Mouse (Mus musculus) embryonic stem cell, embryonic (primary cell): Measurements from ENCODE around the gene Ly9.

ENCODE experiments used
- CTCF ChIA-PET, 4 experiments: fragments of 300-600 bp in 2 of 4; fragments of 350-600 bp in 2 of 4; sonication (Branson Sonifier 250); formaldehyde crosslinking; loops; one replicate each; lab custom pipeline; 2022; ENCODE audit warnings: inconsistent platforms in 2 of 4; lab: Charles Lee
- POLR2A ChIA-PET, 4 experiments: fragments of 300-600 bp in 2 of 4; fragments of 350-600 bp in 2 of 4; sonication (Branson Sonifier 250); formaldehyde crosslinking; loops; one replicate each; lab custom pipeline; 2022; ENCODE audit warnings: antibody characterized with exemption in 4 of 4, inconsistent platforms in 1 of 4; lab: Charles Lee

Ly9 gene

GRCm38 (mm10) chr1:171613962-171614361 is 6.8 kb upstream of the Ly9 start:
- POLR2A ChIA-PET = no interaction called here
- CTCF ChIA-PET = interaction anchor here in 3 of 4 experiments (1.4 to 1.5 kb wide), 3 partner anchors 12 to 50 kb away, joined by 3 to 4 read pairs (median 4); no protein-coding TSS in a partner anchor

- POLR2A ChIA-PET = interaction anchor here in 2 of 4 experiments (0.6 to 1.2 kb wide), 9 partner anchors 41 to 163 kb away, joined by 3 to 9 read pairs (median 4); partner anchors contain the start of gene Alyref2 (in 1 of the 2)
Observed at GRCm38 (mm10) chr1:171610781-171611180, 3.6 kb upstream of the Ly9 start.

GRCm38 (mm10) chr1:171610026-171610425 is 2.8 kb upstream of the Ly9 start:
- CTCF ChIA-PET = interaction anchor here (0.6 to 4.5 kb wide), 27 partner anchors 11 to 715 kb away, joined by 3 to 85 read pairs (median 3); no protein-coding TSS in a partner anchor
- POLR2A ChIA-PET = interaction anchor here in 1 of 4 experiments (0.9 to 1.2 kb wide), 2 partner anchors 44 to 109 kb away, joined by 3 to 4 read pairs; no protein-coding TSS in a partner anchor

More at GRCm38 (mm10) chr1:171610781-171611180, 3.6 kb upstream of the Ly9 start:
- CTCF ChIA-PET = interaction anchor here (0.5 to 4.5 kb wide), 58 partner anchors 11 to 1007 kb away, joined by 3 to 85 read pairs (median 4); partner anchors contain the start of genes Cd244a (in 2 of the 4) and Alyref2 (in 1 of the 4)

- ChIA-PET POLR2A (interaction anchor here in 1 of 4 experiments (0.8 kb wide), 1 partner anchor 112 kb away, joined by 4 read pairs; no protein-coding TSS in a partner anchor), CTCF (no interaction called here)
Observed at GRCm38 (mm10) chr1:171606656-171607055, 554 bp downstream of the Ly9 start.

GRCm38 (mm10) chr1:171604686-171605085 is 2.5 kb downstream of the Ly9 start:
- POLR2A ChIA-PET = no interaction called here
- CTCF ChIA-PET = no interaction called here

GRCm38 (mm10) chr1:171584584-171584983 is 22.6 kb downstream of the Ly9 start:
- ChIA-PET CTCF (no interaction called here), POLR2A (no interaction called here)

GRCm38 (mm10) chr1:171577168-171577567 is 30.0 kb downstream of the Ly9 start:
- CTCF ChIA-PET = interaction anchor here in 2 of 4 experiments (1.1 to 5.5 kb wide), 3 partner anchors 12 to 13 kb away, joined by 3 to 45 read pairs (median 5); no protein-coding TSS in a partner anchor
- POLR2A ChIA-PET = interaction anchor here in 1 of 4 experiments (0.9 kb wide), 1 partner anchor 42 kb away, joined by 3 read pairs; the partner anchor contains the start of gene Itln1

- POLR2A ChIA-PET = interaction anchor here in 2 of 4 experiments (1.1 to 1.6 kb wide), 4 partner anchors 12 to 67 kb away, joined by 3 to 5 read pairs (median 4); no protein-coding TSS in a partner anchor
Observed at GRCm38 (mm10) chr1:171568436-171568835, 38.8 kb downstream of the Ly9 start.

GRCm38 (mm10) chr1:171566777-171567176 is 40.4 kb downstream of the Ly9 start:
- ChIA-PET POLR2A (interaction anchor here (0.6 to 6.5 kb wide), 6 partner anchors 62 to 328 kb away, joined by 3 to 68 read pairs (median 4); partner anchors contain the start of gene Alyref2 (in 4 of the 4)), CTCF (interaction anchor here in 3 of 4 experiments (0.7 to 8.4 kb wide), 17 partner anchors 9 to 1244 kb away, joined by 3 to 101 read pairs (median 11); partner anchors contain the start of genes Itln1 (in 2 of the 3), Alyref2 (in 1 of the 3) and Klhdc9 (in 1 of the 3))

More at GRCm38 (mm10) chr1:171568436-171568835, 38.8 kb downstream of the Ly9 start:
- CTCF ChIA-PET = interaction anchor here in 2 of 4 experiments (0.6 to 8.4 kb wide), 14 partner anchors 13 to 247 kb away, joined by 3 to 85 read pairs (median 3); no protein-coding TSS in a partner anchor

- POLR2A ChIA-PET = interaction anchor here in 3 of 4 experiments (0.6 to 6.5 kb wide), 7 partner anchors 45 to 327 kb away, joined by 3 to 68 read pairs (median 3); partner anchors contain the start of gene Alyref2 (in 3 of the 3)
- CTCF ChIA-PET = interaction anchor here in 3 of 4 experiments (0.6 to 8.4 kb wide), 31 partner anchors 10 to 710 kb away, joined by 3 to 101 read pairs (median 4); partner anchors contain the start of genes Itln1 (in 2 of the 3), Alyref2 (in 1 of the 3) and Klhdc9 (in 1 of the 3)
Observed at GRCm38 (mm10) chr1:171565888-171566287, 41.3 kb downstream of the Ly9 start.

GRCm38 (mm10) chr1:171564247-171564646 is 43.0 kb downstream of the Ly9 start:
- POLR2A ChIA-PET = interaction anchor here (0.9 to 6.5 kb wide), 10 partner anchors 10 to 203 kb away, joined by 3 to 68 read pairs (median 4); partner anchors contain the start of genes Alyref2 (in 2 of the 4), Itln1 (in 1 of the 4) and Klhdc9 (in 1 of the 4)
- CTCF ChIA-PET = interaction anchor here (0.6 to 8.4 kb wide), 92 partner anchors 8 to 1137 kb away, joined by 3 to 101 read pairs (median 4); partner anchors contain the start of genes Alyref2 (in 2 of the 4), Itln1 (in 2 of the 4), Klhdc9 (in 2 of the 4) and Tomm40l (in 1 of the 4)

GRCm38 (mm10) chr1:171563042-171563441 is 44.2 kb downstream of the Ly9 start:
- ChIA-PET CTCF (interaction anchor here in 3 of 4 experiments (0.6 to 8.4 kb wide), 10 partner anchors 8 to 241 kb away, joined by 3 to 101 read pairs (median 4); partner anchors contain the start of gene Itln1 (in 1 of the 3)), POLR2A (interaction anchor here in 2 of 4 experiments (1.1 to 6.5 kb wide), 3 partner anchors 12 to 60 kb away, joined by 3 to 68 read pairs (median 45); partner anchors contain the start of gene Alyref2 (in 2 of the 2))

GRCm38 (mm10) chr1:171561639-171562225 is 45.5 kb downstream of the Ly9 start:
- ChIA-PET POLR2A (interaction anchor here in 3 of 4 experiments (0.6 to 6.5 kb wide), 8 partner anchors 9 to 60 kb away, joined by 3 to 68 read pairs (median 4); partner anchors contain the start of gene Alyref2 (in 2 of the 3)), CTCF (interaction anchor here in 3 of 4 experiments (0.5 to 8.4 kb wide), 11 partner anchors 9 to 257 kb away, joined by 3 to 85 read pairs (median 4); partner anchors contain the start of gene Itln1 (in 2 of the 3))

- POLR2A ChIA-PET = interaction anchor here in 3 of 4 experiments (0.6 to 6.5 kb wide), 7 partner anchors 9 to 60 kb away, joined by 3 to 68 read pairs (median 4); partner anchors contain the start of gene Alyref2 (in 2 of the 3)
- CTCF ChIA-PET = interaction anchor here in 3 of 4 experiments (0.5 to 1.1 kb wide), 10 partner anchors 9 to 1140 kb away, joined by 3 to 5 read pairs (median 4); partner anchors contain the start of gene Itln1 (in 1 of the 3)
Observed at GRCm38 (mm10) chr1:171561200-171561599, 46.0 kb downstream of the Ly9 start.

- POLR2A ChIA-PET = interaction anchor here in 1 of 4 experiments (2.0 kb wide), 1 partner anchor 57 kb away, joined by 4 read pairs; the partner anchor contains the start of gene Alyref2
- CTCF ChIA-PET = interaction anchor here in 2 of 4 experiments (0.6 to 1.1 kb wide), 2 partner anchors 10 to 25 kb away, joined by 3 read pairs; partner anchors contain the start of gene Itln1 (in 1 of the 2)
Observed at GRCm38 (mm10) chr1:171560262-171560661, 46.9 kb downstream of the Ly9 start.

GRCm38 (mm10) chr1:171558898-171559297 is 48.3 kb downstream of the Ly9 start, which contains the start of gene Cd244a:
Gene Cd244a (plus strand): TSS chr1:171559193.
- CTCF ChIA-PET = interaction anchor here in 3 of 4 experiments (0.7 to 1.0 kb wide), 3 partner anchors 25 to 52 kb away, joined by 3 read pairs; no protein-coding TSS in a partner anchor
- POLR2A ChIA-PET = no interaction called here

GRCm38 (mm10) chr1:171558407-171558806 is 48.8 kb downstream of the Ly9 start:
- ChIA-PET POLR2A (interaction anchor here in 1 of 4 experiments (0.6 kb wide), 1 partner anchor 56 kb away, joined by 3 read pairs; no protein-coding TSS in a partner anchor), CTCF (interaction anchor here in 3 of 4 experiments (0.7 to 1.0 kb wide), 3 partner anchors 52 to 140 kb away, joined by 3 to 5 read pairs (median 3); no protein-coding TSS in a partner anchor)
